Mouse (Mus musculus) midbrain, embryonic 11.5 days (tissue): Measurements from ENCODE around the gene Lrrc41. TPM values are rescaled to one million over a fixed set of nuclear protein-coding genes. Genes with fewer than 3 reads are reported as not detected.
A peak's percentile ranks its signal among the peaks of the same experiment; 100 is the strongest.

ENCODE experiments used
- ATAC-seq: fragments of 200-750 bp; cut with Nextera tagmentation; 2 replicates; pipeline ENCODE4 v1.8.0; 2017; ENCODE audit warnings: moderate TSS enrichment, moderate library complexity; ENCODE audit not compliant: low FRiP score
- DNase-seq: peaks from one replicate; pipeline ENCODE4 v3.0.0; 2015; ENCODE audit warnings: low spot score; ENCODE audit errors: missing footprints
- H3K27ac ChIP-seq: fragments of 300-500 bp; sonication (generic); 2 replicates; pipeline ENCODE4 v1.5.1; 2014; ENCODE audit warnings: low read depth, low read length
- H3K27me3 ChIP-seq: fragments of 300-500 bp; sonication (generic); 2 replicates; pipeline ENCODE4 v1.6.1; 2014; ENCODE audit warnings: mild to moderate bottlenecking, low read length, moderate library complexity, mixed read lengths; ENCODE audit not compliant: control insufficient read depth, insufficient read depth
- H3K36me3 ChIP-seq: fragments of 300-500 bp; sonication (generic); 2 replicates; pipeline ENCODE4 v1.6.1; 2014; ENCODE audit warnings: mild to moderate bottlenecking, low read length, moderate library complexity, mixed read lengths; ENCODE audit not compliant: control insufficient read depth, insufficient read depth
- H3K4me1 ChIP-seq: fragments of 300-500 bp; sonication (generic); 2 replicates; pipeline ENCODE4 v1.6.1; 2014; ENCODE audit warnings: low read length; ENCODE audit not compliant: control insufficient read depth, insufficient read depth
- H3K4me2 ChIP-seq: fragments of 300-500 bp; sonication (generic); 2 replicates; pipeline ENCODE4 v1.6.1; 2014; ENCODE audit warnings: mild to moderate bottlenecking, moderate library complexity
- H3K4me3 ChIP-seq: fragments of 300-500 bp; sonication (generic); 2 replicates; pipeline ENCODE4 v1.5.1; 2014; ENCODE audit warnings: low read depth, low read length
- H3K9ac ChIP-seq: fragments of 300-500 bp; sonication (generic); 2 replicates; pipeline ENCODE4 v1.6.1; 2014; ENCODE audit warnings: low read length
- H3K9me3 ChIP-seq: fragments of 300-500 bp; sonication (generic); 2 replicates; pipeline ENCODE4 v1.6.1; 2016; ENCODE audit warnings: low read length; ENCODE audit not compliant: control insufficient read depth
- WGBS: fragments of 180-500 bp; shearing (Covaris S2); extraction: QIAGEN DNeasy Blood & Tissue Kit; methylation state at CpG from one replicate; pipeline ENCODE4 v1.1.7; 2014; 5-methylcytosine and 5-hydroxymethylcytosine counted together
- polyA plus RNA-seq: library from polyadenylated mRNA; unstranded; fragments of >200 nt; fragmentation: Nextera tagmentation; extraction: Ambion mirVana; gene quantifications from 2 replicates; pipeline ENCODE4 v1.2.1, GENCODE M21; 2014

The Lrrc41 gene
- polyA plus RNA-seq, 1 experiment from 2014 or later = 67.5 TPM

DNA sequence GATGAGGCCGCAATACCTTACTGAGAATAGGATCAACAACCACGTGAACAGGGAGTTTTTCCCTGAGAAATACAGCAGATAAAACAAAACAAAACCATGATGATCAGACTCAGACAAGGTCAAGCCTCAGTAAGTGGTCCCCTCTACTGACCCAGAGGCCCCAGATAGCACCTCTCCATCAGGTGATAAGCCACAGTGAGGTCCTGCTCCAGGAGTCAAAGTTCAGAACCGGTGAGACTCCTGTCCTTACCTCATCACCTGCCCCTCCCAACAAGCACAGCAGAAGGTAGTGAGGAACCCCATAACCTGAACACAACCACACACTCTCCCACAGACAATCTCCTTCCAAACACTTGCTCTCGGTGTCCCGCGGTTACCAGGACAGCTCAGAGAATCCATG lies 35.6 kb downstream of the Lrrc41 start:
- no peak overlapping the region for H3K4me2 ChIP-seq
- no peaks in the 10 kb centered on the region for H3K4me1 ChIP-seq
- H3K36me3 ChIP-seq = peaks cover 5% of the 10 kb centered on the region; the same call in 1 of the 2 replicates
- no peak overlapping the region for H3K9ac ChIP-seq
- WGBS = 89% methylated on average over 6 of the region's 6 CpGs
- no peaks in the 10 kb centered on the region for H3K27me3 ChIP-seq
- no peak for ATAC-seq
- DNase-seq = no peak
- H3K27ac ChIP-seq = no peak overlapping the region
- H3K9me3 ChIP-seq = no peaks in the 10 kb centered on the region
- no peak overlapping the region for H3K4me3 ChIP-seq

DNA sequence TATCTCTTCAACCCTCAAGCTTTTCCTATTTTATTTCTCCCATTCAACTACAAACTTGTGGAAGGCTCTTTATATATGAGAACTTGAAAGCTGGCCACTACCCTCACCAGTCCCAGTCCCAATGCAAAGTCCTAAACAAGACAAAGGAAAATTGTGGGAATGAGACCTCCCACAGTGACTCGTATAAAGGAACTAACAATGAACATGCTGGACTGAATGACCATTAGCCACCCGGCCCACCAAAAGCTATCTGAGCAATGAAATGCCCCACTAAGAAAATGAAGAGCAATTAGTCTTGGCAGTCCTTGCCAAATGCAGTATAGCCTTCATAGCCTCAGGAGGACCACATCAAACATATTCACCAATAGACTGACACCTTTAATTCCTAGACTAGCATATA lies 36.4 kb downstream of the Lrrc41 start:
- H3K27me3 ChIP-seq = no peaks in the 10 kb centered on the region
- H3K36me3 ChIP-seq = peaks cover 4% of the 10 kb centered on the region; the same call in 1 of the 2 replicates
- WGBS = 86% methylated on average over 2 of the region's 2 CpGs
- H3K9me3 ChIP-seq = no peaks in the 10 kb centered on the region
- no peak overlapping the region for H3K4me2 ChIP-seq
- DNase-seq = no peak
- no peaks in the 10 kb centered on the region for H3K4me1 ChIP-seq
- no peak overlapping the region for H3K27ac ChIP-seq
- no peak overlapping the region for H3K4me3 ChIP-seq
- ATAC-seq = no peak
- no peak overlapping the region for H3K9ac ChIP-seq

DNA sequence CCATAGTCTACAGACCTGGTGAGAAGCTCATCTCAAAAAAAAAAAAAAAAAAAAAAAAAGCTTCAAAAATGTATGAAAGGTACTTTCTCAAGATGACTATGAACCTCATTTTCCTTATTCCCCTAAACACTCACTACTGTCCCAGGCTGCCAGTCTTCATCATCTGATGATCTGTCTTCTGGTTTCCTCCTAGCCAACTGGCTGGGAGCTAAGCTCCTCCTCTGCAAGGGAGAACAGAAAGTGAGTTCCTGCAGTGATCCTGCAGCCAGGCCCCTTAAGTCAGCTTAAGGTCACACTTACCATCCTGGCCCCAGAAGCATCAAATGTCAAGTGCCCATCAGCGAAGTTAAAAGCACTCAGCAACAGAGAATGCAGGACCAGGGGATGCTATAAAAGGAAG lies 47.7 kb downstream of the Lrrc41 start:
- H3K4me1 ChIP-seq = peaks cover 14% of the 10 kb centered on the region
- peak overlapping the region; percentile 63 for H3K4me2 ChIP-seq
- ATAC-seq (no peak), DNase-seq (no peak)
- WGBS = 3% methylated on average over 1 of the region's 1 CpGs
- peak overlapping the region; percentile 51 for H3K4me3 ChIP-seq
- H3K27ac ChIP-seq = no peak overlapping the region
- H3K9me3 ChIP-seq = no peaks in the 10 kb centered on the region
- peak overlapping the region; percentile 67 for H3K9ac ChIP-seq
- no peaks in the 10 kb centered on the region for H3K27me3 ChIP-seq
- peaks cover 3% of the 10 kb centered on the region; the same call in 1 of the 2 replicates for H3K36me3 ChIP-seq

DNA sequence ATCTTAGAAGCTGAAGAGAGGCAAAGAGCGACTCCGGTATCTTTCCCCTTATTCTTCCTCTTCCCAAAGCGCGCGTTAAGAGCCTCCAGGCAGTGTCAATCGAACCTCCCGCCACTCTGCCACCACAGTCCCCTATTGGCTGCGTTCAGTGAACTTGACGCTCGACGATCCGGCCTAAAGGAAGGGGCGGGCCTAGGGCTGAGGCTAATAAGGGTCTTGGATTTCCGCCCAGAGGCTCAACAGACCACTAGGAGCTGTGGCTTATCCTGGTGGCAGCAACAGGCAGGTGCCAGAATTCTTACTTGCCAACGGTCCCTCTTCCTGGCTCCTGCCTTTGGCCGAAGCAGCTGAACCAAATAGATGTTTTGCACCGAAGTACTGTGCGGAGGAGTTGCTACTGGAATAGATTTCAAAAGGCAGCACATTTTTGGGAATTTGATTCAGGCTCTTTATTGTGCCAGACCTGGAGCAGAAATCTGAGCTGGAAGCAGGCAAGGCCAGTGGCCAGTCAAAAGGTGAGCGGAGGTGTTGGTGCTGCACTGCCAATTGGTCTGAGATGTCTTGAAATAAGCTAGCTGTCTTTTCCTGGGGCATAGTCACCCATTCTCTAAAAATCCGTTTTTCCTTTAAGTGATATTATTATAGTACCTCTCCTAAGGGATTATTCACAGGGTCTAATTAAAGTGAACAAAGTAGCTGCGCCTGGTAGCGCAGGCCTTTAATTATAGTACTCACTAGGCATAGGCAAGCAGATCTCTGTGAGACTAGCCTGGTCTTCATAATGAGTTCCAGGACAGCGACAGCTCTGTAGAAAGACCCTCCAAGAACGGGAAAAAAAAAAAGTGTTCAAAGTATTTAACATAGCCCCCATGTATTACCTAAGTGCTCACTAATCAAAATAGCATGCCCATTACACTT lies 48.8 kb downstream of the Lrrc41 start, which contains the start of the genes Rad54l and Pomgnt1:
Gene Rad54l, minus strand, starts transcription at position 89 of the 918 bp plus-strand sequence.
Gene Pomgnt1, plus strand, starts transcription at position 239 of the 918 bp plus-strand sequence.
- 7% methylated on average over 24 of the region's 24 CpGs for WGBS
- Histone ChIP-seq H3K9me3 (no peaks in the 10 kb centered on the region), H3K4me1 (peaks cover 14% of the 10 kb centered on the region), H3K4me3 (peak within 1 kb of the TSS; percentile 51), H3K36me3 (peaks cover 3% of the 10 kb centered on the region; the same call in 1 of the 2 replicates), H3K4me2 (peak within 1 kb of the TSS; percentile 63), H3K9ac (peak within 1 kb of the TSS; percentile 72), H3K27me3 (no peaks in the 10 kb centered on the region), H3K27ac (no peak within 1 kb of the TSS)
- peak; percentile 97 for DNase-seq
- ATAC-seq = peak; percentile 100

DNA sequence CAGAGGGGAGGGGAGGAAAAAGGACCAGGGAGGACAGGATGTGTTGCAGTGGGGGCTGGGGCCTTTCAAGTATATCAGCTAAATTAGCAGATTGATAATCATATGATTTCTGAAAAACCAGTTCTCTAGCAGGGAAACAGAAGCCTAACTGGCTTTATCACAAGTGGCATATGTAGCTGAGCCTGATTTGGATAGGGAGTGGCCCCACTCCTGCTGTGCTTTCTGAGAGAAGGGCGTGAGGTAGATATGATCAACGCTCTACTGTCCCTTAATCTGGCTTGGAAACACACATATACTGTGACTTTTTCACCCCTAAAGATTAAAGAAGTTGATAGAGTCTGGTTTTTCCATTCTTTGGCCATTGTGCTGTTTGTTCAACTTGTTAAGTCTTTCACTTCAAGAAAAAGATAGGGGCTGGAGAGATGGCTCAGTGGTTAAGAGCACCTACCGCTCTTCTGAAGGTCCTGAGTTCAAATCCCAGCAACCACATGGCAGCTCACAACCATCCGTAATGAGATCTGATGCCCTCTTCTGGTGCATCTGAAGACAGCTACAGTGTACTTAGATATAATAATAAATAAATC lies 50.8 kb downstream of the Lrrc41 start:
- no peak overlapping the region for H3K27ac ChIP-seq
- H3K36me3 ChIP-seq = no peaks in the 10 kb centered on the region
- H3K9me3 ChIP-seq = no peaks in the 10 kb centered on the region
- H3K4me2 ChIP-seq = no peak overlapping the region
- no peak overlapping the region for H3K9ac ChIP-seq
- 95% methylated on average over 4 of the region's 4 CpGs for WGBS
- peak; percentile 66 for DNase-seq
- no peak for ATAC-seq
- peaks cover 14% of the 10 kb centered on the region for H3K4me1 ChIP-seq
- no peak overlapping the region for H3K4me3 ChIP-seq
- no peaks in the 10 kb centered on the region for H3K27me3 ChIP-seq

DNA sequence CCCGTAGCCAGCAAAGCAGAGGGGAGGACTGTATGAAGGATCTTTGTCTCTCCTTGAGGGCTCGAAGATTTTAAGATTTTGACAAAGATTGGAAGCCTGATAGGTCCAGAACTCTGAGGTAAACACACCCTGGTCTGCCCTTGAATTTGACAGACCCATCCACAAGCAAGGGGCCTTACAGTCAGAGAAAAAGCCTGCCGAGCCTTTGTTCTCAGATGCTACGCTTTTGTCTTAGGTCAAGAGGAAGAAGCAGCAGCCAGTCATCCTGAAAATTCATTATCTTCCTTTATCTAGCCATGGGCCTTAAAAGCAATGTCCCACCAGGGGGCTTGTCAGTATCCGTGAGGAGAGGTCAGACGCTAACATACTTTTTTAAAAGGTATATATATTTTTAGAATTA lies 52.9 kb downstream of the Lrrc41 start:
- 66% methylated on average over 6 of the region's 6 CpGs for WGBS
- peaks cover 9% of the 10 kb centered on the region for H3K4me1 ChIP-seq
- no peak overlapping the region for H3K27ac ChIP-seq
- no peak overlapping the region for H3K9ac ChIP-seq
- no peaks in the 10 kb centered on the region for H3K27me3 ChIP-seq
- no peaks in the 10 kb centered on the region for H3K36me3 ChIP-seq
- H3K4me3 ChIP-seq = no peak overlapping the region
- H3K4me2 ChIP-seq = no peak overlapping the region
- H3K9me3 ChIP-seq = no peaks in the 10 kb centered on the region
- DNase-seq (peak; percentile 69), ATAC-seq (no peak)

DNA sequence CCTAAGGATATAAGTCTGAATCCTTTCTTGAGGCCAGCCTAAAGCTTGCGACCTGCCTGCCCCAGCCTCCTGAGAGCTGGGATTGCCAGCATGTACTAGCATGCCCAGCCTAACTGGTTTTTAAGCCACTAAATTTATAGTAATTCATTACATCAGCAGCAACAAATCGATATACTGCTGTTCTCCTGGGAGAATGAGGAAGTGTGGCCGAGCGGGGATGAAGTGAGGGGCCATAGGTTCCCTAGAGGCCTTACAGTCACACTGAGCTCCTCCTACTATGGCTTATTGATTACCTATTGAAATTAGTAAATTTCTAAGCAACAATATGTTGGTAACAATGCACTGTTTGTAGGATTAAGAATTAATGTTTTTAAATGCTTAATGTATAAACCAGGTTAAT lies 58.1 kb downstream of the Lrrc41 start:
- DNase-seq (peak; percentile 72), ATAC-seq (no peak)
- Histone ChIP-seq H3K4me2 (no peak overlapping the region), H3K4me3 (no peak overlapping the region), H3K27ac (no peak overlapping the region), H3K4me1 (peaks cover 4% of the 10 kb centered on the region; the same call in 1 of the 2 replicates), H3K36me3 (no peaks in the 10 kb centered on the region), H3K27me3 (no peaks in the 10 kb centered on the region), H3K9me3 (no peaks in the 10 kb centered on the region), H3K9ac (no peak overlapping the region)
- 85% methylated on average over 4 of the region's 4 CpGs for WGBS

DNA sequence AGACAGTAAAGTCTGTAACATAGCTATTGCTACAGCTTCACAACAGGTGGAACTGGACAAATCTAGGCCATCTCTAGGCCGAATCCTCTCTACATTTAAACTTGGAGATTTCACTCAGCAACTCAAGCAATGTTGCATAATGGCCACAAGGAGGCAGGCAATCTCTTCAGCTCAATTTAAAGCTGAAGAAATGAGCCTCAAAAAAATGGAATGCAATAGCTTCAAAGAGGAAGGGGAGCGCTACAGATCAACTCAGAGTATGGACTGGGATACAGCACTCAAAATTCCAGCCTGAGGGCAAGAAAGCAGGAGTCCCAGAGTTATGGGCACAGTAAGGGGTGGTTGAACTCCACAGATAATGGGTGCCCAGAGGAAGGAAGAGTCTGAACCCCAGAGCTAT lies 59.9 kb downstream of the Lrrc41 start:
- H3K9me3 ChIP-seq = no peaks in the 10 kb centered on the region
- H3K9ac ChIP-seq = no peak overlapping the region
- H3K27ac ChIP-seq = no peak overlapping the region
- WGBS = 40% methylated on average over 2 of the region's 2 CpGs
- no peak overlapping the region for H3K4me3 ChIP-seq
- no peaks in the 10 kb centered on the region for H3K27me3 ChIP-seq
- no peaks in the 10 kb centered on the region for H3K36me3 ChIP-seq
- no peak overlapping the region for H3K4me2 ChIP-seq
- peaks cover 4% of the 10 kb centered on the region; the same call in 1 of the 2 replicates for H3K4me1 ChIP-seq
- DNase-seq (peak; percentile 89), ATAC-seq (0 out of 2 replicates have a peak, but pooled peaks have one; percentile 30)
